In genomic region chr17:81360571-81360970, GRCm38 (mm10) we compare ENCODE assay signal across 24 mouse cellular contexts.
DNase-seq lines count a peak whose midpoint lies in the region; ATAC-seq and TF ChIP-seq lines count a peak whose summit lies in the region.
"Had no signal": no experiment of that assay in that cellular context is flagged by ENCODE, and none has a peak within 500 bp of the region (broad histone marks: within the 10 kb centered on the region; RNA-seq: fewer than 3 reads in every experiment).

No protein-coding gene starts in this region.

- no peak overlapping the region for H3ac ChIP-seq in myocyte (ENCODE audit: control insufficient read depth, insufficient read length)

- WGBS in cerebellum, adult 2 months: 38% methylated on average over 2 of the region's 2 CpGs
- 75% methylated on average over 2 of the region's 2 CpGs for WGBS in liver, adult 2 months
- WGBS in liver, embryonic 12.5 days (ENCODE audit: insufficient replicate concordance): 76% methylated on average over 2 of the region's 2 CpGs

- H3K4me3 ChIP-seq in cerebellum, adult 2 months (replicated peaks; ENCODE audit: insufficient read depth, low read depth, low read length): no peak overlapping the region
- H3K4me3 ChIP-seq in gastrocnemius, adult 2 months: no peak overlapping the region
- H3K4me3 ChIP-seq in liver, adult 2 months (ENCODE audit: insufficient read depth, low read depth, low read length): no peak overlapping the region
- no peak overlapping the region for H3K4me3 ChIP-seq in liver, embryonic 12.5 days
- H3K4me3 ChIP-seq in myocyte: no peak overlapping the region
- H3K4me3 ChIP-seq: embryonic facial prominence, embryonic 13.5 days; erythroblast, embryonic 14.5 days; heart, embryonic 13.5 days; limb, embryonic 15.5 days had no signal

- H3K27ac ChIP-seq in cerebellum, adult 2 months (ENCODE audit: insufficient read depth, low read length): no peak overlapping the region
- H3K27ac ChIP-seq in gastrocnemius, adult 2 months: no peak overlapping the region
- no peak overlapping the region for H3K27ac ChIP-seq in liver, adult 2 months (replicated peaks; ENCODE audit: insufficient read depth, low read depth, low read length)
- no peak overlapping the region for H3K27ac ChIP-seq in liver, embryonic 12.5 days
- H3K27ac ChIP-seq: embryonic facial prominence, embryonic 13.5 days; heart, embryonic 13.5 days; hindbrain, embryonic 14.5 days; limb, embryonic 15.5 days had no signal

- no peak for TF ChIP-seq POLR2A in cerebellum, adult 2 months (IDR thresholded peaks at IDR 0.05; ENCODE audit: borderline replicate concordance, insufficient read depth, low read length)
- no peak for TF ChIP-seq POLR2A in liver, adult 2 months (IDR thresholded peaks at IDR 0.05; ENCODE audit: extremely low read depth, insufficient read depth, low read length)
- TF ChIP-seq POLR2A in myocyte (IDR thresholded peaks at IDR 0.05; ENCODE audit: insufficient read length, low read depth): no peak

- H3K36me3 ChIP-seq in liver, adult 2 months (ENCODE audit: control insufficient read depth, insufficient read depth, low read length): no peaks in the 10 kb centered on the region
- no peaks in the 10 kb centered on the region for H3K36me3 ChIP-seq in liver, embryonic 12.5 days
- no peaks in the 10 kb centered on the region for H3K36me3 ChIP-seq in myocyte (ENCODE audit: control insufficient read depth, insufficient read depth)
- H3K36me3 ChIP-seq: embryonic facial prominence, embryonic 13.5 days; heart, embryonic 13.5 days; limb, embryonic 15.5 days had no signal

- DNase-seq in cerebellum, adult 2 months: no peak
- DNase-seq in cerebellum, postnatal 10 days: no peak
- DNase-seq in gastrocnemius, adult 2 months: no peak
- no peak for DNase-seq in gastrocnemius, postnatal 10 days
- peak; percentile 34 for DNase-seq in liver, adult 2 months (ENCODE audit: extremely low read depth, low read depth, low spot score)
- DNase-seq in Muller cell, postnatal 12 days (ENCODE audit: inconsistent ontology term): no peak
- DNase-seq: adrenal gland, postnatal 25 days; cerebellum, adult 11 months; cerebellum, postnatal 36 days; embryo, embryonic 11 days; gastrocnemius, postnatal 25 days; heart, adult 18-20 months; heart, postnatal 36 days; kidney, adult 8-10 months; kidney, postnatal 14 days; left cerebral cortex, postnatal 4 days; lung, postnatal 4 days had no signal

- TF ChIP-seq CTCF in cerebellum, adult 2 months (IDR thresholded peaks at IDR 0.05; ENCODE audit: borderline replicate concordance, insufficient read depth, low read depth, low read length): peak; percentile 19; the same call in 1 of the 2 replicates
- TF ChIP-seq CTCF in gastrocnemius, adult 2 months (IDR thresholded peaks at IDR 0.05): peak; percentile 46
- TF ChIP-seq CTCF in liver, adult 2 months (IDR thresholded peaks at IDR 0.05; ENCODE audit: low read depth, low read length): no peak

- H3K27me3 ChIP-seq in cerebellum, adult 2 months (ENCODE audit: control insufficient read depth, insufficient read depth, low read length): no peaks in the 10 kb centered on the region
- H3K27me3 ChIP-seq in liver, adult 2 months (ENCODE audit: control insufficient read depth, insufficient read depth, low read length): no peaks in the 10 kb centered on the region
- H3K27me3 ChIP-seq in liver, embryonic 12.5 days (replicated peaks): no peaks in the 10 kb centered on the region
- H3K27me3 ChIP-seq in myocyte (ENCODE audit: control insufficient read depth, insufficient read depth, insufficient read length): no peaks in the 10 kb centered on the region
- H3K27me3 ChIP-seq: embryonic facial prominence, embryonic 13.5 days; heart, embryonic 13.5 days; limb, embryonic 15.5 days had no signal

- H3K9ac ChIP-seq in liver, adult 2 months (ENCODE audit: low read depth, low read length): no peak overlapping the region
- H3K9ac ChIP-seq in liver, embryonic 12.5 days: no peak overlapping the region
- H3K9ac ChIP-seq: embryonic facial prominence, embryonic 13.5 days; heart, embryonic 13.5 days; hindbrain, embryonic 14.5 days; limb, embryonic 15.5 days had no signal

- intact Hi-C loops in gastrocnemius, adult 2 months (cut with DNase I): loop anchor here (10.0 kb wide), 1 partner anchor 424 kb away; no protein-coding TSS in a partner anchor

- H3K9me3 ChIP-seq in liver, embryonic 12.5 days (replicated peaks): no peaks in the 10 kb centered on the region
- H3K9me3 ChIP-seq: limb, embryonic 15.5 days had no signal

- no peak overlapping the region for H3K4me2 ChIP-seq in liver, embryonic 12.5 days
- H3K4me2 ChIP-seq in myocyte (ENCODE audit: low read depth): peak overlapping the region; percentile 27
- H3K4me2 ChIP-seq: embryonic facial prominence, embryonic 13.5 days; heart, embryonic 13.5 days; hindbrain, embryonic 14.5 days; limb, embryonic 15.5 days had no signal

- no peak for ATAC-seq in liver, embryonic 12.5 days

- H3K4me1 ChIP-seq in cerebellum, adult 2 months (ENCODE audit: control insufficient read depth, insufficient read depth, low read length): no peaks in the 10 kb centered on the region
- no peaks in the 10 kb centered on the region for H3K4me1 ChIP-seq in liver, adult 2 months (ENCODE audit: control insufficient read depth, insufficient read depth, low read length)
- no peaks in the 10 kb centered on the region for H3K4me1 ChIP-seq in liver, embryonic 12.5 days
- H3K4me1 ChIP-seq: embryonic facial prominence, embryonic 13.5 days; heart, embryonic 13.5 days; limb, embryonic 15.5 days had no signal

- H3K79me2 ChIP-seq in liver, adult 2 months (ENCODE audit: control insufficient read depth, insufficient read depth, low read length): no peaks in the 10 kb centered on the region
- no peaks in the 10 kb centered on the region for H3K79me2 ChIP-seq in myocyte (ENCODE audit: control insufficient read depth, insufficient read depth)

TF ChIP-seq in myocyte, 11 proteins besides CTCF, POLR2A, EP300 and RAD21:
- TF ChIP-seq E2F4 (IDR thresholded peaks at IDR 0.05; ENCODE audit: insufficient read depth) (no peak), USF1 (IDR thresholded peaks at IDR 0.05; ENCODE audit: low read depth) (no peak), POLR2AphosphoS2 (IDR thresholded peaks at IDR 0.05; ENCODE audit: insufficient read length, low read depth) (no peak), MYOD1 (IDR thresholded peaks at IDR 0.05; ENCODE audit: control insufficient read depth in 1 of 3, insufficient read length in 2 of 3, low read depth in 2 of 3) (no peak), CEBPB (IDR thresholded peaks at IDR 0.05; ENCODE audit: insufficient read depth, poor library complexity, severe bottlenecking) (no peak), MAX (IDR thresholded peaks at IDR 0.05; ENCODE audit: low read depth) (no peak), REST (IDR thresholded peaks at IDR 0.05; ENCODE audit: insufficient read depth, insufficient read length) (no peak), SRF (IDR thresholded peaks at IDR 0.05; ENCODE audit: control insufficient read depth, insufficient read length, low read depth) (no peak), MYOG (IDR thresholded peaks at IDR 0.05; ENCODE audit: control insufficient read depth in 1 of 3, insufficient read depth in 1 of 3, insufficient read length in 2 of 3, low read depth in 2 of 3) (no peak), TCF12 (IDR thresholded peaks at IDR 0.05; ENCODE audit: insufficient read depth, poor library complexity, severe bottlenecking) (no peak), TCF3 (IDR thresholded peaks at IDR 0.05; ENCODE audit: insufficient read length, low read depth) (no peak)
